Mouse (Mus musculus): ENCODE measurements around the gene Hamp. TPM values are rescaled to one million over a fixed set of nuclear protein-coding genes. Genes with fewer than 3 reads are reported as not detected.
"Not testable (repeated sequence)": the region's sequence is repeated elsewhere in the genome, so short reads cannot be mapped to it uniquely, and the experiment has no call there.

The Hamp gene
- polyA plus RNA-seq, 1 experiment from 2014 or later, result not detected

DNA sequence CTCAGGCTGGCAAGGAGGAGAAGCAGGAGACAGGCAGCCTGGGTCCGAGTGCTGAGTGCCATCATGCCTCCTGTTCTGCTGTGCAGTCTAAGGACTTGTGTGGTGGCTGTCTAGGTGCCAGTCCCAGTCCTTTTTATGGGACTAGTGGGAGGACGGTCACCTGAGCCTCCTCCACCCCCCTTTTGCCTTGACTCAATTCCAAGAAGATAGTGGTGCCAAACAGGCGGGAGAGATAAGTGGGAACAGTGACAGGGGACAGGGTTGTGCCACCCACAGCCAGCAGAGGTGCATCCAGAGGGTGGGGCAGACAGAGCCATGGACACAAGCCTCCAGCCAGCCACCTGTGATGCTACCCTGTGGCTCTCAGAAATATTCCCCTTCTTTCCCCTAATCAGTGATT, 19.8 kb downstream of the Hamp start:
- Histone ChIP-seq H3K27me3 (no peaks in the 10 kb centered on the region), H3K9me3 (no peaks in the 10 kb centered on the region), H3K36me3 (no peaks in the 10 kb centered on the region), H3K4me3 (no peak overlapping the region), H3K27ac (replicated peaks) (no peak overlapping the region), H3K9ac (no peak overlapping the region), H3K4me1 (replicated peaks) (no peaks in the 10 kb centered on the region), H3K4me2 (no peak overlapping the region)
- 71% methylated on average over 3 of the region's 3 CpGs for WGBS
- ATAC-seq (ENCODE audit: low read depth), result no peak

DNA sequence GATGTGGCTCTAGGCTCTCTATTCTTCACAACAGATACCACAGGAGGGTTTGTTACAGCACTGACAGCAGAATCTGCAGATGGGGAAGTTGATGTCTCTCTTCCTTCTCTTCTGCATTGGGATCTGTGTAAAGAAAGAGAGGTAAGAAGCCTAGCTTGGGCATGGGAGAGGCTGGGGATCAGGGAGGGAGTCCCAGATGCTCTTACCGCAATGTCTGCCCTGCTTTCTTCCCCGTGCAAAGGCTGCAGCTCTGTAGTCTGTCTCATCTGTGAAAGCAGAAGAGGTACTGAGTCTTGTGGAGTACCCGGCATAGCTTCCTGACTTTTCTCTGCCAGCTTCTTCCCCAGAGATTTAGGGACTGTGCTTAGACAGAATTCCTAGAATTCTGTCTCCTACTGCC, 21.3 kb downstream of the Hamp start:
- not testable (repeated sequence) for H3K9ac ChIP-seq; ATAC-seq (ENCODE audit: low read depth); H3K4me2 ChIP-seq; H3K27ac ChIP-seq (replicated peaks); H3K27me3 ChIP-seq; H3K4me3 ChIP-seq; H3K4me1 ChIP-seq (replicated peaks); H3K9me3 ChIP-seq; H3K36me3 ChIP-seq
- 55% methylated on average over 3 of the region's 3 CpGs for WGBS

DNA sequence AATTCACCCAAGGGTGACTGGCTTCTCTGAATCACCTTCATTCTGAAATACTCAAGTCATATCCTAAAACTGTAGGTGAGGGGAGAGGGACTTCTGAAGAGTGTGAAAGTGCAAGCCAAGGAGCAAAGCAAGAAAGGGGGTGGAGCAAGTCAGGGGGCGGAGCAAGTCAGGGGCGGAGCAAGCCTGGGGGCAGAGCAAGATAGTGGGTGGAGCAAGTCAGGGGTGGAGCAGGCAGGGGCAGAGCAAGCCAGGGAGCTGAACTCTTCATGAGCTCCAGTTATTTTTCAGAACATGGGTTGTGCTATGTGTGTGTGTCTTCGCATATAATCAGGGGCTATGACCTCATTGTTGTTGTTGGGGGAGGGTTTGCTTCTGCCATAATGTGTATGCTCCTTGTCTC, 23.6 kb downstream of the Hamp start:
- H3K9ac ChIP-seq, result no peak overlapping the region
- no peaks in the 10 kb centered on the region for H3K9me3 ChIP-seq
- no peak overlapping the region for H3K27ac ChIP-seq (replicated peaks)
- H3K36me3 ChIP-seq, result no peaks in the 10 kb centered on the region
- no peaks in the 10 kb centered on the region for H3K4me1 ChIP-seq (replicated peaks)
- H3K27me3 ChIP-seq, result no peaks in the 10 kb centered on the region
- no peak overlapping the region for H3K4me3 ChIP-seq
- ATAC-seq (ENCODE audit: low read depth), result no peak
- no peak overlapping the region for H3K4me2 ChIP-seq
- 54% methylated on average over 3 of the region's 3 CpGs for WGBS

- Histone ChIP-seq H3K4me3 (no peak overlapping the region), H3K36me3 (no peaks in the 10 kb centered on the region), H3K9me3 (no peaks in the 10 kb centered on the region), H3K4me2 (no peak overlapping the region), H3K9ac (no peak overlapping the region), H3K4me1 (replicated peaks) (no peaks in the 10 kb centered on the region), H3K27me3 (no peaks in the 10 kb centered on the region), H3K27ac (replicated peaks) (no peak overlapping the region)
- ATAC-seq (ENCODE audit: low read depth), result no peak
- WGBS, result 63% methylated on average over 4 of the region's 4 CpGs
These were observed 26.6 kb downstream of the Hamp start for GRCm38 (mm10) chr7:30917219-30917618.

DNA sequence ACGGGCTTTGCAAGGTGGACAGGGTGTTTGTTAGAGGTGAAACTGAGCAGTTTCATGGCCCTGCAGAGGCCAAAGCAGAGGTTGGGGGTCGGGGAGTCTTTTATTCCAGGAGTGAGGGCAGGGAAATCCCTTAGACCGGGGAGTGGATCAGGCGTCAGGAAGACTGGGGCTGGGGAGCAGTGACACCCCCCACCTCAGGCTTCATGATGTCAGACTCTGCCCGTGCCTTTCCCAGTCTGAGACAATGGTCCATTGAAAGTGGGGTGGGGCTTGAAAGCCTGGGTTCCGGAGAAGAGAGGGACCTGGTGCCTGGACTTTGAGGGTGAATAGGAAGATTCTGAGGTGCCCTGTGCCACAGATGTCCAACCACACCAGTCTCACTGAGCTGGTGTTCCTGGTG, 27.1 kb downstream of the Hamp start:
- WGBS, result 42% methylated on average over 6 of the region's 6 CpGs
- ATAC-seq (ENCODE audit: low read depth), result no peak
- no peaks in the 10 kb centered on the region for H3K9me3 ChIP-seq

DNA sequence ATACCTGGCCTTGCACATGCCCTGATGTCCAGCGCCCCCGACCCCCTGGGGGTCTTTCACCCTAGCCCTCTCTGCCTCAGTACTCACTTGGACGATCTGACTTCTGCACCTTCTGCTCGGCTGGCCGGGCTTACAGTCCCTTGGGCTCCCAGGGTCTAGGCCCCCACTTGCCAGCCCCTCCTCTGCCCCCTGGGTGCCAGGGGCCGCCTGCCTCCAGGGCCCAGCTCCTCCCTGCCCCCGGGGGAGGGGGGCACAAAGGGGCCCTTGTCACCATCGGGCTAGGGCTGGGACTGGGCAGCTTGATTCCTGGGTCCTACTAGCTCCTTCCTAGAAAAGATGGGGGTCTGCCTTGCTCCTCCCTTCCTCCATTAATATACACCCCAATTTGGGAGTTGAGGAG, 29.1 kb downstream of the Hamp start, which contains the start of gene Mag:
TSS of gene Mag (minus strand) at position 142 of the 400 bp plus-strand sequence.
- WGBS, result 80% methylated on average over 8 of the region's 8 CpGs
- no peak for ATAC-seq (ENCODE audit: low read depth)
- H3K4me1 ChIP-seq (replicated peaks), result no peaks in the 10 kb centered on the region

More for the DNA sequence above, 27.1 kb downstream of the Hamp start:
- Histone ChIP-seq H3K36me3 (no peaks in the 10 kb centered on the region), H3K9ac (no peak overlapping the region), H3K4me3 (no peak overlapping the region), H3K4me1 (replicated peaks) (no peaks in the 10 kb centered on the region), H3K4me2 (no peak overlapping the region), H3K27me3 (no peaks in the 10 kb centered on the region), H3K27ac (replicated peaks) (no peak overlapping the region)

DNA sequence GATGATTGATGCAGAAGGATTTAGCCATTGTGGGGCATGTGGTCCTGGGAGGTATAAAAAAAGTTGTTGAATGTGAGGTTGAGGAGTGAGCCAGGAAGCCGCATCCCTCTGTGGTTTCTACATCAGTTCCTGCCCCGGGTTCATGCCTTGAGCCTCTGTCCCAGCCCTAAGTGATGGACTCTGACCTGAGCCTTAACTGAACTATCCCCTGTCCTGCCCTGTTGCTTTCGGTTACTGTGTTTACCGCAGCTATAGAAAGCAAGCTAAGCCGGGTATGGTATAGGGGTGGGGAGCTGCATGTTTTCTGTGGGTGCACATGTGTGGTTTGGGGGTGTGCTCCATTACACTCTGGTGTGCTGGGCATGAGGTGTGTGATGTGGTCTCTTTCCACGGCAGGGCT, 34.1 kb downstream of the Hamp start:
- no peaks in the 10 kb centered on the region for H3K36me3 ChIP-seq
- H3K9ac ChIP-seq, result no peak overlapping the region
- no peak for ATAC-seq (ENCODE audit: low read depth)
- peaks cover 10% of the 10 kb centered on the region for H3K4me1 ChIP-seq (replicated peaks)
- H3K27ac ChIP-seq (replicated peaks), result no peak overlapping the region
- no peaks in the 10 kb centered on the region for H3K9me3 ChIP-seq
- 90% methylated on average over 6 of the region's 6 CpGs for WGBS
- H3K4me3 ChIP-seq, result no peak overlapping the region
- no peak overlapping the region for H3K4me2 ChIP-seq
- peaks cover 4% of the 10 kb centered on the region; the same call in 1 of the 2 replicates for H3K27me3 ChIP-seq

More for the DNA sequence above, 29.1 kb downstream of the Hamp start, which contains the start of gene Mag:
- Histone ChIP-seq H3K27ac (replicated peaks) (no peak within 1 kb of the TSS), H3K36me3 (no peaks in the 10 kb centered on the region), H3K4me3 (no peak within 1 kb of the TSS), H3K9me3 (no peaks in the 10 kb centered on the region), H3K27me3 (no peaks in the 10 kb centered on the region), H3K4me2 (no peak within 1 kb of the TSS), H3K9ac (no peak within 1 kb of the TSS)

- Histone ChIP-seq H3K4me2 (peak overlapping the region; percentile 59), H3K9ac (no peak overlapping the region), H3K27ac (replicated peaks) (no peak overlapping the region), H3K9me3 (no peaks in the 10 kb centered on the region), H3K4me3 (peak overlapping the region; percentile 30; the same call in 1 of the 2 replicates), H3K36me3 (no peaks in the 10 kb centered on the region), H3K4me1 (replicated peaks) (peaks cover 10% of the 10 kb centered on the region), H3K27me3 (peaks cover 4% of the 10 kb centered on the region; the same call in 1 of the 2 replicates)
- ATAC-seq (ENCODE audit: low read depth), result peak; percentile 58; the same call in 1 of the 2 replicates
- 26% methylated on average over 16 of the region's 17 CpGs for WGBS
These were observed 34.8 kb downstream of the Hamp start for GRCm38 (mm10) chr7:30908992-30909431.

GRCm38 (mm10) chr7:30908277-30908991, 35.4 kb downstream of the Hamp start:
- peaks cover 10% of the 10 kb centered on the region for H3K4me1 ChIP-seq (replicated peaks)
- WGBS, result 4% methylated on average over 25 of the region's 26 CpGs
- peaks cover 4% of the 10 kb centered on the region; the same call in 1 of the 2 replicates for H3K27me3 ChIP-seq
- H3K27ac ChIP-seq (replicated peaks), result no peak overlapping the region
- peak; percentile 62 for ATAC-seq (ENCODE audit: low read depth)
- H3K9ac ChIP-seq, result peak overlapping the region; percentile 9; the same call in 1 of the 2 replicates
- H3K36me3 ChIP-seq, result no peaks in the 10 kb centered on the region
- peak overlapping the region; percentile 59 for H3K4me2 ChIP-seq
- peak overlapping the region; percentile 30 for H3K4me3 ChIP-seq
- H3K9me3 ChIP-seq, result no peaks in the 10 kb centered on the region

- H3K9me3 ChIP-seq, result no peaks in the 10 kb centered on the region
- ATAC-seq (ENCODE audit: low read depth), result no peak
- H3K27me3 ChIP-seq, result peaks cover 4% of the 10 kb centered on the region; the same call in 1 of the 2 replicates
- no peaks in the 10 kb centered on the region for H3K36me3 ChIP-seq
- H3K4me3 ChIP-seq, result no peak overlapping the region
- H3K9ac ChIP-seq, result no peak overlapping the region
- H3K27ac ChIP-seq (replicated peaks), result no peak overlapping the region
- H3K4me2 ChIP-seq, result no peak overlapping the region
- peaks cover 10% of the 10 kb centered on the region for H3K4me1 ChIP-seq (replicated peaks)
- WGBS, result 56% methylated on average over 4 of the region's 4 CpGs
These were observed 39.8 kb downstream of the Hamp start for GRCm38 (mm10) chr7:30904042-30904441.

GRCm38 (mm10) chr7:30895217-30895616, 48.6 kb downstream of the Hamp start:
- ATAC-seq (ENCODE audit: low read depth), result no peak
- Histone ChIP-seq H3K36me3 (no peaks in the 10 kb centered on the region), H3K27me3 (no peaks in the 10 kb centered on the region), H3K9me3 (no peaks in the 10 kb centered on the region), H3K27ac (replicated peaks) (no peak overlapping the region), H3K4me1 (replicated peaks) (no peaks in the 10 kb centered on the region), H3K9ac (no peak overlapping the region), H3K4me2 (no peak overlapping the region), H3K4me3 (no peak overlapping the region)
- WGBS, result 94% methylated on average over 3 of the region's 3 CpGs

DNA sequence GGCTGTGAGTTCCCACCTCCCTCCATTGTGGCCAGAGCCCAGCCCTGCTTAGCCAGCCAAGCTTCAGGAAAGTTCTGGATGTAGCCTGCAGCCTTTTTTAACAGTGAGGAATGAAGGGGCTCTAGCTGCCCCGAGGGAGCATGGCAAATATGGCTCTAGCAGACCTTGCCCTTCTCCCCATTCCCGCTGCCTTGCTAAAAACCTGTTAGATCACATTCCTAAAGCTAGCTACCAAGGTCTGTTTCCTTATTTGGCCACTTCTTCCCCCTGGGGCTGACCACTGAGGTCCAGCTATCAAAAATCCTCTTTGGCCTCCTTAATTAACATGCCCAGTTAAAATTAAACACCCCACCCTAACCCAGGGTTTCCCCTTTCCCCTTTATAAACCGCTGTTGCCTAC, 51.3 kb downstream of the Hamp start:
- Histone ChIP-seq H3K27ac (replicated peaks) (no peak overlapping the region), H3K36me3 (no peaks in the 10 kb centered on the region), H3K27me3 (no peaks in the 10 kb centered on the region), H3K4me2 (no peak overlapping the region), H3K9ac (no peak overlapping the region), H3K9me3 (no peaks in the 10 kb centered on the region), H3K4me3 (no peak overlapping the region), H3K4me1 (replicated peaks) (no peaks in the 10 kb centered on the region)
- no peak for ATAC-seq (ENCODE audit: low read depth)
- WGBS, result 67% methylated on average over 3 of the region's 3 CpGs

Data from neural tube, embryonic 13.5 days (tissue).